Mouse (Mus musculus) midbrain, embryonic 15.5 days (tissue): Measurements from ENCODE around the gene Itsn1. TPM values are rescaled to one million over a fixed set of nuclear protein-coding genes. Genes with fewer than 3 reads are reported as not detected.
A peak's percentile ranks its signal among the peaks of the same experiment; 100 is the strongest.

Experiments used
- ATAC-seq: fragments of 200-750 bp; cut with Nextera tagmentation; replicated peaks from 2 replicates; pipeline ENCODE4 v1.8.0; 2017; ENCODE audit warnings: moderate TSS enrichment
- H3K27ac ChIP-seq: fragments of 300-500 bp; sonication (generic); 2 replicates; pipeline ENCODE4 v1.5.1; 2015; ENCODE audit warnings: mild to moderate bottlenecking, inconsistent platforms
- H3K27me3 ChIP-seq: fragments of 300-500 bp; sonication (generic); replicated peaks from 2 replicates; pipeline ENCODE4 v1.6.1; 2015; ENCODE audit warnings: inconsistent platforms
- H3K36me3 ChIP-seq: fragments of 300-500 bp; sonication (generic); replicated peaks from 2 replicates; pipeline ENCODE4 v1.6.1; 2015; ENCODE audit warnings: inconsistent platforms
- H3K4me1 ChIP-seq: fragments of 300-500 bp; sonication (generic); 2 replicates; pipeline ENCODE4 v1.6.1; 2015; ENCODE audit warnings: inconsistent platforms
- H3K4me2 ChIP-seq: fragments of 300-500 bp; sonication (generic); 2 replicates; pipeline ENCODE4 v1.6.1; 2015; ENCODE audit warnings: inconsistent platforms, mild to moderate bottlenecking, moderate library complexity
- H3K4me3 ChIP-seq: fragments of 300-500 bp; sonication (generic); 2 replicates; pipeline ENCODE4 v1.5.1; 2015; ENCODE audit warnings: mild to moderate bottlenecking, inconsistent platforms
- H3K9ac ChIP-seq: fragments of 300-500 bp; sonication (generic); 2 replicates; pipeline ENCODE4 v1.6.1; 2015; ENCODE audit warnings: mild to moderate bottlenecking, inconsistent platforms
- H3K9me3 ChIP-seq: fragments of 300-500 bp; sonication (generic); 2 replicates; pipeline ENCODE4 v1.6.1; 2016; ENCODE audit warnings: inconsistent platforms
- WGBS: fragments of 180-500 bp; shearing (Covaris S2); methylation state at CpG from one replicate; pipeline ENCODE4 v1.1.7; 2015; ENCODE audit warnings: mixed read lengths; 5-methylcytosine and 5-hydroxymethylcytosine counted together
- polyA plus RNA-seq: library from polyadenylated mRNA; unstranded; fragments of >200 nt; fragmentation: Nextera tagmentation; extraction: Ambion mirVana; gene quantifications from 2 replicates; pipeline ENCODE4 v1.2.1, GENCODE M21; 2015

The Itsn1 gene
- polyA plus RNA-seq, 1 experiment from 2014 or later, result 63.5 TPM

DNA sequence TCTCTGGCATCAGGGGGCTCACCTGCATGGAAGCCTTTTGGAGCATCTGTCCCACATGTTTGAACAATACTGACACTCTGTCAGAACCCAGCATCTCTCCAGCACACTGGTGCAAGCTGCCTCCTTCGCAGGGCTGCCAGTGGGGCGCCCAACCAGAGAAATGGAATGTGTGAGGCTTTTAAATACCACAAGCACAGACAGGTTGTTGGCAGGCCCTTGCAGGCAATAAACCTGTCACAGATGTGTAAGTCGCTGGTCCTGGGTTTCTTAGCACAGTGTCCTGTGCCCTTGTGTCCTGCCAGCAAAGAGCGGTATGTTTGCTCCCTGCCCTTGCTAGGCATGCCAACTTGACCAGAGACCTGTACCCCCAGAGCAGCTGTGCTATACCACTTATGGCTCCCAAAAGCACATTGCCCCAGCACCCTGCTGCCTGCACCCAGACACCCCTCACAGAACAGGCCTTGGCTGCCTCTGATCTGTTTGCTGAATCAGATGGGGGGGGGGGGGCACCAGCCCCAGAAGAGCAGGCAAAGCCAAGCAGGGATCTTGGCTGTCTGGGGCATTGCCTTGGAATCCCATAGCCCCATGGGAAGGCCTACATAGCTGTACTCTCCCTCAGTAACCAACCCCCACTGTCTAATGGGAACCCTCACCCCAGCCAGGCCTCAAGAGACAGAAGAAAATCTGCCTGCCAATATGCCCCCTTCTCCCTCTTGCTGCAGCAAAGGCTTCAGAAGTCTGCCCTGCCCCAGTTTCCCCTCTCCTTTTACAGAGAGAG is 146.7 kb downstream of the Itsn1 start:
- H3K4me2 ChIP-seq, result no peak overlapping the region
- 81% methylated on average over 4 of the region's 4 CpGs for WGBS
- H3K27ac ChIP-seq, result no peak overlapping the region
- H3K4me3 ChIP-seq, result no peak overlapping the region
- H3K36me3 ChIP-seq, result peaks cover 15% of the 10 kb centered on the region
- ATAC-seq, result no peak
- H3K9ac ChIP-seq, result no peak overlapping the region
- H3K4me1 ChIP-seq, result no peaks in the 10 kb centered on the region
- no peaks in the 10 kb centered on the region for H3K27me3 ChIP-seq
- no peaks in the 10 kb centered on the region for H3K9me3 ChIP-seq

DNA sequence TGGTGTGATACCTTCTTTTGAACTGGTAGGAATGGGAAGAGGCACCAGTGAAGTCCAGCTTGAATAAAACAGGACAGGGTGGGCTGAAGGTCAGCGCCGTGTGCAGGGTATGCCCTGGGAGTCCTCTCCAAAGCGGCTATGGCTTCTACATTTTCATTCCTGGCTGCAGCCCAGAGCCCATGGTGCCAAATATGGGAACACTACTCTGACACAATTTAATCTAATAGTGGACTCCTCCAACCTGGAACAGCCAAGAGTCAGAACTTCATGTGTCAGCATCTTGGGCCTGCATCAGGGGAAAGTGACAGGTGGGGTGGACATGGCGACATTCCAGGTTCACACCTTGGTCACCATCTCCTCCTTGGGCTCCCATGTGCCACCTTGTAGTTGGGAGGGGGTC is 147.4 kb downstream of the Itsn1 start:
- Histone ChIP-seq H3K36me3 (peaks cover 14% of the 10 kb centered on the region), H3K4me1 (no peaks in the 10 kb centered on the region), H3K9ac (no peak overlapping the region), H3K27ac (no peak overlapping the region), H3K4me3 (no peak overlapping the region), H3K9me3 (no peaks in the 10 kb centered on the region), H3K27me3 (no peaks in the 10 kb centered on the region), H3K4me2 (no peak overlapping the region)
- WGBS, result 96% methylated on average over 4 of the region's 4 CpGs
- no peak for ATAC-seq

DNA sequence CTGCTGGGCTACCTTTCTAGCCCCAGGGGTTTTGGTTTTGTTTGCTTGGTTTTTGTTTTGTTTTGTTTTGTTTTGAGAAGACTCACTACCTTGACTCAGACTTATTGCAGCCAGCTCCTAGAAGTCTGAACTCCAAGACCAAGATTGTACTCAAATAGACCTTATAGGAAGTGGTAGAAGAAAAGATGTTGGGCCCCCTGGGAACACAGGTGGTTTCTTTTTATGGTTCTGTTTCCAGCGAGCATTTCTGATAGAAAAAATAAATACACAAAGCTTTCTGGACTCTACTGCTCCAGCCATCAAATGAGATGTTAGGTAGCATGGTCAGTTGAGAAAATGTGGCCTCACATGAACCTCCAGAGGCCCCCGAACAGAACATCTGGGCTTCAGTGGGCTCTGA is 150.0 kb downstream of the Itsn1 start:
- no peak overlapping the region for H3K4me2 ChIP-seq
- no peak overlapping the region for H3K27ac ChIP-seq
- peaks cover 15% of the 10 kb centered on the region for H3K36me3 ChIP-seq
- no peaks in the 10 kb centered on the region for H3K9me3 ChIP-seq
- no peaks in the 10 kb centered on the region for H3K4me1 ChIP-seq
- no peaks in the 10 kb centered on the region for H3K27me3 ChIP-seq
- 85% methylated on average over 2 of the region's 2 CpGs for WGBS
- no peak overlapping the region for H3K9ac ChIP-seq
- no peak for ATAC-seq
- H3K4me3 ChIP-seq, result no peak overlapping the region

DNA sequence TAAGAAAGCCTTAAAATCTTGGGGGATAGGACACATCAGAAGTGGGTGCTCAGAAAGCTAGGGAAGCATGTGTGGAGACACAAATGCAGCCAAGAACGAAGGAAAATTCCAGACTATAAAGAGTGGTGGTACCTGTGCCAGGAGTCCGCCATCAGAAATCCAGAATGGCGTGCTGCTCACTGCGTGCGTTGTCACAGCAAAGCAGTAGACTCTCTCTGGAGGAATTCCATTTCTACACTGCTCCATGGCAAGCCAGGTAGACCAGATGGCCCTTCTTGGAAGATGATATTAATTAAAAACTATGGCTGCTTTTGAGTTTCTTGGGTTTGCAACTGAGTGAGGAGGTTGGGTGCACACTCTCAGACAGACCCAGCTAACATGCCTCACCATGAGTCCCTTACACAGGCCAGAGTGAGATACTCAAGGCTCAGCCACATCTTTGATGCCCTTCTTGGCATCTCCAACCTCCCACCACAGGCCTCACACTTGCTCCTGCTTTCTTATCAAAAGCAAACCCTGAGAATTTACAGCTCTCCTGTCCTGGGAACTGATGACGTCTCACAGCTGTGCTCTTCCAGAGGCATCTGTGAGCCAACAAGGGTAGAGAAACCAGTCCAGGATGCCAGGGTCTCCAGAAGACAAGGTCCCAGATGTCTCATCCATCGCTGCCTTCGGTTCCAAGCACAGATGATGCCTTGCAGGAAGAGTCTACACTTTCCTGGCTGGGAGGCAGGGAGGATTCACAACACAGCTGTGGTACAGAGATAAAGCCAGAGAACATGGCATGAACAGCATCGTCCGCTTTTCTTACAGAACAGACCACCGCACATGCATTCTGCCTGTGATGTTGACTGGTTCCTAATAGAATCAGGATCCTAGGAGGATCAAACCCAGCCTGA is 152.0 kb downstream of the Itsn1 start:
- no peak overlapping the region for H3K9ac ChIP-seq
- no peak overlapping the region for H3K4me2 ChIP-seq
- no peak overlapping the region for H3K27ac ChIP-seq
- no peaks in the 10 kb centered on the region for H3K9me3 ChIP-seq
- H3K4me1 ChIP-seq, result 0 out of 2 replicates have a peak, but pooled peaks cover 4% of the 10 kb centered on the region
- no peak overlapping the region for H3K4me3 ChIP-seq
- ATAC-seq, result no peak
- no peaks in the 10 kb centered on the region for H3K27me3 ChIP-seq
- WGBS, result 96% methylated on average over 11 of the region's 11 CpGs
- peaks cover 18% of the 10 kb centered on the region for H3K36me3 ChIP-seq

DNA sequence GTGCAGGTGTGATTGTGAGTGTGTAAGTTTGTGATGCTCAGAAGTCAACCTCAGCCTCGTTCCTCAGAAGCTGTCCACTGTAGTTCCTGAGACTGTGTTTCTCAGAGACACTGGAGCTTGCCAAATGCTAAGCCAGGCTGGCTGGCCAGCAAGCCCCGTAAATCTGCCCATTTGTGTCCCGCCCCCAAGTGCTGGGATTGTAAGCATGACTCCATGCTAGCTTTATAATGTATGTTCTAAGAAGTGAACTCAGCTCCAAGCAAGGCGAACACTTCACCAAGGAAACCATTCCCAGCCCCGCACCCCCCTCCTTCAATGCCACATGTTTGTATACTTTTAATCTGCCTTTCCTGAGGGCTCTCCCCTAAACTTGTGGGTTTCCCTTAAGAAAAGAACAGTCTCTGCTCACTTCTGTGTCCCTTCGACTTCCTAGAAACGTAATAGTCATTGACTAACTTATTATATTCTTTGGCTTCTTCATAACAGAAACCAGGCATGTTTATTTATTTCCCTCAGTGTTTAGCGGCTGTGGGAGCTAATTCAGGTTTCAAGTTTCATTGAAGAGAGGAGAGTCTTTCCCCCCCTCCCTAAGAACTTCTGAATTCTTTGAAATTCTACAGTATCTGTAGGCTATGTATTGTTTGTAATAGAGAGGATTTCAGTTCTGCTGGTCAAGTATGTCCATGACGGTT is 153.2 kb downstream of the Itsn1 start:
- no peak overlapping the region for H3K4me3 ChIP-seq
- no peak for ATAC-seq
- no peak overlapping the region for H3K4me2 ChIP-seq
- H3K9ac ChIP-seq, result no peak overlapping the region
- H3K36me3 ChIP-seq, result peaks cover 15% of the 10 kb centered on the region
- WGBS, result 82% methylated on average over 9 of the region's 9 CpGs
- H3K27me3 ChIP-seq, result no peaks in the 10 kb centered on the region
- H3K4me1 ChIP-seq, result 0 out of 2 replicates have a peak, but pooled peaks cover 4% of the 10 kb centered on the region
- H3K27ac ChIP-seq, result no peak overlapping the region
- no peaks in the 10 kb centered on the region for H3K9me3 ChIP-seq

DNA sequence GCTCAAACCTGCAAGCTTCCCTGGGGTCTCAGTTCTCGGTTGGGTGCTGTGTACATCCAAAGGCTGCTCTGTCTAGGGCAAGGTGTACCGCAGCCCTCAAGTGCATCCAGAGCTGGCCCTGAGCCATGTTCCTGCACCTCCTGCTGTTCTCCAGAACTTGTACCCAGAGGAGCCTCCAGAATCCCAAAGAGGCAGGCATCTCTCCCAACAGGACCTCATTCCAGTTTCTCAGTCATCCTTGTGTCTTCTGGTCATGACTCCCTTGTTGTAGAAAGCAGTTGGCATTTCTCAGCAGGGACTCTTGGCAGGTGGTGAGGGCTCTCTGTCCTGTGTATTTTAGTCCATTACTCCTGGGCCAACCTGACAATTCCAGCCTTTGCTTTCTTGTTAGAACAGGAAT is 154.6 kb downstream of the Itsn1 start:
- no peak overlapping the region for H3K9ac ChIP-seq
- ATAC-seq, result no peak
- H3K27me3 ChIP-seq, result no peaks in the 10 kb centered on the region
- 0 out of 2 replicates have a peak, but pooled peaks cover 4% of the 10 kb centered on the region for H3K4me1 ChIP-seq
- H3K36me3 ChIP-seq, result peaks cover 15% of the 10 kb centered on the region
- no peak overlapping the region for H3K4me2 ChIP-seq
- no peak overlapping the region for H3K4me3 ChIP-seq
- H3K9me3 ChIP-seq, result no peaks in the 10 kb centered on the region
- no peak overlapping the region for H3K27ac ChIP-seq
- 77% methylated on average over 2 of the region's 2 CpGs for WGBS

DNA sequence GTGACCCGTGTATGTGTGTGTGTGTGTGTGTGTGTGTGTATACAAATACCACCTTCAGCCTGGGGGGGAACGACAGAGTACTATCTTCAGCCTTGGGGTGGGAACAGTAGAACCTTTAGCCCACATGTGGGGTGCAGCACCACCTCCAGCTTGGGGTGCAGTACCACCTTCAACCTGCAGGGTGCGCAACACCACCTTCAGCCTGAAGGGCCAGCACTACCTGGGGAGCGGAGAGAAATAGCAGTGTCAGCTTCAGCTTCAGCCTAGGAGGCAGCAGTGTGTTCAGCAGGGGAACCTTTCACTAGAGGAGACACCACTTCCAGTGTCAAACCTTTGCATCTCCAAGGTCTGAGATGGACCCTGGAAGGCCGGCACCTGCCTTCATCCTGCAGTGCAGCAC is 155.1 kb downstream of the Itsn1 start:
- Histone ChIP-seq H3K4me3 (no peak overlapping the region), H3K36me3 (peaks cover 17% of the 10 kb centered on the region), H3K4me2 (no peak overlapping the region), H3K27me3 (no peaks in the 10 kb centered on the region), H3K9ac (no peak overlapping the region), H3K27ac (no peak overlapping the region), H3K9me3 (no peaks in the 10 kb centered on the region), H3K4me1 (0 out of 2 replicates have a peak, but pooled peaks cover 4% of the 10 kb centered on the region)
- 62% methylated on average over 5 of the region's 5 CpGs for WGBS
- ATAC-seq, result no peak

DNA sequence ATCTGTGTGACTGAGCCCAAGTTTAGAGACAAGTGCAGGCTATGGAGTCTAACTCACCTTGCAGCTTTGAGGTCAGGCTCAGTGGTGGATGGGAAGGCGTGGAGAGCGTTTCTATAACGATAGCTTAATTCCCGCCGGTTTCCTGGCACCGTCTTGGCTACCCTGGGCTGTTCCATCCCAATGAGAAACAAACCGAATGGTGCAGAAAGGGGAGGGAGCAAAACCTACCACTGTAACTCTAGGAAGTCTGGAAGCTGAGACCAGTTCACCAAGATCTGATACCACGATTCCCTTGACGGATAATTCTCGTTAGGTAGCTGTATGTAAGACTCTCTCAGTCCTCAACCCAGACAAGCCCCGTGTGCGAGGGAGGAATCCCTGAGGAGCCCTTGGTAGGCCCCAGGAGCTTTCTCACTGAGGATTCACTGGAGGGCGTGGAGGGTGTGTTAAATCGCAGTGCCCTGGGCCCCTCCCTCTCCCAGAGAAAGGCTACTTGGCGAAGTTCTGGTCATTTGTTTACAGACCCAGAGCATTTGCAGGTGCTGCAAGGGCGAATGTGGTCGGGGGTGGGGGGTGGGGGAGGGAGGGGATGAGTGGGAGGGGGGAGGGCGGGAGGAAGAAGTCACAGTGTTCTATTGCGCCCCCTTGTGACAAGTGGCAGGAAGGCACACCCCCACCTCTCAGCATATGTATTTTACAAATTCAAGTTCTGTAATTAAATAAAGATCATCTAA is 156.5 kb downstream of the Itsn1 start:
- Histone ChIP-seq H3K9ac (no peak overlapping the region), H3K4me2 (no peak overlapping the region), H3K9me3 (no peaks in the 10 kb centered on the region), H3K4me1 (0 out of 2 replicates have a peak, but pooled peaks cover 4% of the 10 kb centered on the region), H3K27me3 (no peaks in the 10 kb centered on the region), H3K36me3 (peaks cover 11% of the 10 kb centered on the region; the same call in 1 of the 2 replicates), H3K4me3 (no peak overlapping the region), H3K27ac (peak overlapping the region; percentile 54)
- peak; percentile 43; the same call in 1 of the 2 replicates for ATAC-seq
- WGBS, result 7% methylated on average over 18 of the region's 19 CpGs

DNA sequence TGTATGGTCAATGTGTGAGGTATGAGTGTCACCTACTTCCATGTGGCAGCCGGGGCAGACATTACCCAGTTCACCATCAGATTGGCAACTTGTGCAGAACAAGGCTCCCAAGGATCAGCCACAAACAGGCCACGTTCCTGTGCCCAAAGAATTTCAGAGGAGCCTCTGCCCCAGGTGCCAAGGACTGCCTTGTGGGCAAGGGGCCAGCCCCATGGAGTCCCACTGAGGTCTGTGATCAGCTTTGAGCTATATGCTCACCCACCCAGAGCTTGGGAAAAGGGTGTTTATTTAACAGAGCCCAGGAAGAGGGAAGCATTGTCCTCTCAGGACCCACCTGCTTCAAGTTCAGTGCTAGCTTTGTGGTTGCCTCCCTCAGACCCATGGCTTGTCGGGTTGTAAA is 159.3 kb downstream of the Itsn1 start:
- WGBS, result 87% methylated on average over 3 of the region's 3 CpGs

DNA sequence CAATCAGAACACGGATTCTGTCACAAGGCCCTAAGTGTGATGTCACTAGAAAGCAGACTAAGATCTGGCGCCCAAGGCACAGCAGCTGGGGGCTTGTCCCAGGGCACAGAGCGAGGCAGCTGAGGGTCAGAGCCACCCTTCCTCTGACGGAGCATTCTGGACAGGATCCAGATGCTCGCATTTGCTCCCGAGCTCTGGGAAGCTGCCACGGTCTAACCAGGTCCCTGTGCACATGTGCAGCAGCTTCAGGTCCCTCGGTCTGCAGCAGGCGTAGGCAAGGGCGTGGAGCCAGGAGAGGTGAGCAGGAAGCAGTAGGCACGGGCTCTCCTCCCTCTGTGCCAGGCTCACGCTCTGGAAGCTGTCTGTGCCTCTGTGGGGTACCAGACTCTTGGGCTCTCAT is 160.8 kb downstream of the Itsn1 start:
- H3K36me3 ChIP-seq, result peaks cover 6% of the 10 kb centered on the region; the same call in 1 of the 2 replicates
- ATAC-seq, result no peak
- no peak overlapping the region for H3K9ac ChIP-seq
- WGBS, result 77% methylated on average over 12 of the region's 12 CpGs
- H3K27ac ChIP-seq, result no peak overlapping the region
- H3K4me2 ChIP-seq, result no peak overlapping the region
- no peak overlapping the region for H3K4me3 ChIP-seq
- no peaks in the 10 kb centered on the region for H3K27me3 ChIP-seq
- H3K4me1 ChIP-seq, result 0 out of 2 replicates have a peak, but pooled peaks cover 4% of the 10 kb centered on the region
- no peaks in the 10 kb centered on the region for H3K9me3 ChIP-seq

More for the DNA sequence above, 159.3 kb downstream of the Itsn1 start:
- no peak for ATAC-seq
- Histone ChIP-seq H3K27ac (no peak overlapping the region), H3K27me3 (no peaks in the 10 kb centered on the region), H3K9ac (no peak overlapping the region), H3K4me2 (no peak overlapping the region), H3K9me3 (no peaks in the 10 kb centered on the region), H3K4me3 (no peak overlapping the region), H3K36me3 (peaks cover 6% of the 10 kb centered on the region; the same call in 1 of the 2 replicates), H3K4me1 (0 out of 2 replicates have a peak, but pooled peaks cover 4% of the 10 kb centered on the region)

DNA sequence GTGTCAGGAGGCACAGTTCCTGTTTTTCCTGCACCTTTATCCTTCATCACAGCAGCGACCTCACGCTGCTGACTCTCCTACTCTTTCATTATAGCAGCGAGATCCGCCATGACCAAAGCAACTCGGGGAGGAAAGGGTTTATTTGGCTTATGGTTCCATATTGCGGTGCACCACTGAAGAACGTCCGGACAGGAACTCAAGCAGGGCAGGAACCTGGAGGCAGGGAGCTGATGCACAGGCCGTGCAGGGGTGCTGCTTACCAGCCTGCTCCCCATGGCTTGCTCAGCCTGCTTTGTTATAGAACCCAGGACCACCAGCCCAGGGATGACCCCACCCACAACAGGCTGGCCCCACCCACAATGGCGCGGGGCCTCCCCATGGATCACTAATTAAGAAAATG is 162.1 kb downstream of the Itsn1 start:
- Histone ChIP-seq H3K4me3 (no peak overlapping the region), H3K4me2 (no peak overlapping the region), H3K27ac (no peak overlapping the region), H3K9me3 (no peaks in the 10 kb centered on the region), H3K27me3 (no peaks in the 10 kb centered on the region), H3K36me3 (peaks cover 12% of the 10 kb centered on the region; the same call in 1 of the 2 replicates), H3K4me1 (no peaks in the 10 kb centered on the region), H3K9ac (no peak overlapping the region)
- WGBS, result 88% methylated on average over 11 of the region's 11 CpGs
- ATAC-seq, result no peak
